Mouse (Mus musculus) layer of hippocampus, postnatal 14 days (tissue): ENCODE data around the gene Arhgef3. TPM values are rescaled to one million over a fixed set of nuclear protein-coding genes. Genes with fewer than 3 reads are reported as not detected.

Experiments used
- DNase-seq, 2 experiments: peaks; one replicate each; pipeline ENCODE4 v3.0.0; 2021 to 2022; ENCODE audit warnings: low spot score in 2 of 2, mixed read lengths in 1 of 2
- total RNA-seq, 2 experiments: library from RNA; stranded (reverse); gene quantifications; 2 replicates each; pipeline ENCODE4 v1.2.3; 2021

The Arhgef3 gene
- total RNA-seq, 2 experiments from 2014 or later = 53.9 to 55.8 TPM

DNA sequence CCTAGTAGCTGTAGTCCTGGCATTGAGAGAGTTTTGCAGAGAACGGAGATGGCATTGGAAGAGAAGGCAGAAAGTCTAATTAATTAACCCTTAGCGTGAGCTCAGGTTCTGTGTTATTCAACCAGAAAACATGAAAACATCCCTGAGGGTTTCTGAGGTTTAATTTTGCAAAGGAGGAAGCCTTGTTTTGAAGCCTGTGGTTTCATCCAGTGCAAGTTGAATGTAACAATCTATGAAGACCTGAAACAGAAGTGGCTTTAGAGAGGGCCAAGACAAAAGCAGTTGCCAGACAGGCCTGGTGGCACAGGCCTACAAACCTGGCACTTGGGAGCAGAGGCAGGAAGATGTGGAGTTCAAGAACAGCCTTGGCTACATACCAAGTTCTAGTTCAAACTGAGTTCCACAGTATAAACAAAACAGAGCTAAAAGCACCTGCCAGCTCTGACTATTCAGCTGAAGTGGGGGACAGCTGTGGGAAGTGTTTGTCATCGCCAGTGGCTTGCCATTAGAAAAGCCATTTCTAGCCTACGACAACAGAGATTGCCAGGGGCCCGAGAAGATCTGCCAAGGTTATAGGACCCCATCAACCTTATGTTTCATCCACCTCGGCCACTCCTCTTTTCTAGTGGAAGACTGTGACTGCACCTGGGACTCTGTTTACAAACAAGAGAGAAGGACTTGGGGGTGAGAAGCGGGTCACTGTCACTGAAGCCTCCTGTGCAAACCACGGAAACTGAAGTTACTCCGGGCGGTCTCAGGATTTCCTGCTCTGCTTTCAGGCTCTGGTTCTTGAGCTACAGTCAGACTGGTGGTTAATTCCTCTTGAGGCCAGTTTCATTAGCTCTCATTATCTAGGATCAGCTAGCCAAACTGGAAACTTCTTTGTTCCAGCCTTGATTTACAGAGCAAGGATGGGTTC is 287.9 kb downstream of the Arhgef3 start:
- DNase-seq = no peak

- DNase-seq = no peak
Measured at GRCm38 (mm10) chr14:27405452-27405851, 290.8 kb downstream of the Arhgef3 start.

GRCm38 (mm10) chr14:27405947-27406346 is 291.2 kb downstream of the Arhgef3 start:
- DNase-seq = no peak

GRCm38 (mm10) chr14:27408240-27408639 is 293.5 kb downstream of the Arhgef3 start:
- no peak for DNase-seq

DNA sequence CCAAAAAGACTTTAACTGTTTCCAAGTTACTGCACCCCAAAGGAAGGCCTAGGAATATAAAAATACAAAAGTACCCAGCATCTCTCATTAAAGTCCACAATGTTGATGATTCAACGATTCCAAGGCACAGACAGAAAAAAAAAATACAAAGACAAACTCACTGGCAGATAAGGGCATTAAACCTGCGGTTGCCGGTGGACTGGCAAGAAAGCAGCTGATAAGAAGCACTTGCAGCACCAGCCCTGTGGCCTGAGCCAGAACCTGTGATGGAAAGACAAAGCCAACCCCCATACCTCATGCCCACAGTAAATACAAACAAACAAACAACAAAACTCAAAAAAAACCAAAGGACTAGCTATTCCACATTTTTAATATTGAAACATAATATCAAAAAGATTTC is 295.0 kb downstream of the Arhgef3 start:
- DNase-seq = no peak

- no peak for DNase-seq
Measured at GRCm38 (mm10) chr14:27411492-27411891, 296.8 kb downstream of the Arhgef3 start.

DNA sequence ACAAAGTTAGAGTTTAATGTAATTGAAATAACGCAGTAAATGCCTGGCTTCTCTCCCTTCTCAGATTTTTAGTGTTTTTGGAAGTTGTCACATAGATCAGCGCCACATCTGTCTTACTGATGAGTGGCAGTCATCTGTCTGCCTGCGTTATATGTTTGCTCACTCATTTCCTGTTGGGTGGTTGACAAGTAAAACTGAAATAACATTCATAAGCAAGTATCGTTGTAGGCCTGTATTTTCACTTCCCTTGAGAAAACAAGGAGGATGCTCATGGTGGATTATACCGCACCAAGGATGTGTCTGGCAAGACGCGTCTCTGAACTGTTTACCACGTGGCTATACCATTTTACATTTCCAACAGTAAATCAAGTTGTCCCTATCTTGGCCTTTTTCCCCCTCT is 298.0 kb downstream of the Arhgef3 start:
- no peak for DNase-seq

- DNase-seq = peak in 1 of 2 experiments; percentile 26
Measured at GRCm38 (mm10) chr14:27413961-27414360, 299.3 kb downstream of the Arhgef3 start.

DNA sequence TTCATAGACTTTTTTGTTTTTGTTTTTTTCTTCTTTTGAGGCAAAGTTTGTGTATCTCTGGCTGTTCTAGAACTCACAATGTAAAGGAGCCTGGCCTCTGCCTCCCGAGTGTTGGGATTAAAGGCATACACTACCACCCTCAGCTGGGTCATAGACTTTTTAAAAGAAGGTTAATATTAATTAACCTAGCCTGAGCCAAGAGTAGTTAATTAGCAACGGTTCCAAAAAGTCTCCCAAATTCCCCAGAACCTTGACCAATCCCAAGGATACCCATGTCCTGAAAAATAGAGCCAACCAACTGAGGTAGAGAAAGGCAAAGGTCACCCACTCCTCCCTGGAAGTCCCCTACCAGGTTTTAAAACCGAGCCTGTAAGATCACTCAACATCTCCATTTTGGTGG is 306.1 kb downstream of the Arhgef3 start:
- no peak for DNase-seq

DNA sequence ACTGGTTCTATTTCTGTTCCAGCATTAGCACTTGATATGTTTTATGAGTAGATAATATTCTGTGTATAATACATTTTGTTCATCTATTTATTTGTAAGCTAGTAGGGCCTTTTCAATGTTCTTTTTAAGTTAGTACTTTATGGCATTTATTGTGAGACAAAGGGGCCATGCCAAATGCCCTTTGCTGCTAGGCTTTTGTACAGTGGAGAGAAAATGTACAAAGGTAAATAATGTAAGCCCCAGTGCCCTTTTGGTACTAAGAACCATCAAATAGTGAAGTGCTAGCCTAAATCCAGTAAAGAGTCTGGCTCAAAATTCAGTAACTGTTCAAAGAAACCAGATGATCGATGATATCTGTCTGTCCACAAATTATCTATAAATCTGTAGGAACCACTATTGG is 307.6 kb downstream of the Arhgef3 start:
- no peak for DNase-seq

GRCm38 (mm10) chr14:27428573-27428972 is 313.9 kb downstream of the Arhgef3 start, which contains the start of gene Fam208a:
TSS of gene Fam208a (plus strand) at chr14:27428834.
- DNase-seq = peak; percentile 92

- DNase-seq = peak; percentile 82 to 85
Measured at GRCm38 (mm10) chr14:27428973-27429711, 314.4 kb downstream of the Arhgef3 start.

GRCm38 (mm10) chr14:27430280-27430679 is 315.6 kb downstream of the Arhgef3 start:
- no peak for DNase-seq

DNA sequence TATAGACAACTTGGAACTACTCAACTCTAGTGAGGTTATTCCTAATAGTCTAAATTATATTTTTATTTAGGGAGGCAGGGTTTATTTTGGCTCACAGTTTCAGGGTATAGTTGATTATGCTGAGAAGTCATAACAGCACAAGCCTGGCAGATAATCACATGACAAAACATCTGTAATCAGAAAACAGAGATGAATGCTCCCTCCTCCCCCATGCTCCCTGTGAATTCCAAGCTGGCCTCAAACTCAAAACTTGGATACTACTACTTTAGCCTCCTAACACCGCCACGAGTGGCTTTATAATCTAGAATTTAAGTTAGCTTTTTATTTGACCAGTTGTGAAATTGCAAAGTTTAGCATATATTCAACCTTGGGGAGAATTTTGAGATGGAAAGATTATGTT is 317.4 kb downstream of the Arhgef3 start:
- no peak for DNase-seq

GRCm38 (mm10) chr14:27436116-27436515 is 321.4 kb downstream of the Arhgef3 start:
- DNase-seq = no peak

DNA sequence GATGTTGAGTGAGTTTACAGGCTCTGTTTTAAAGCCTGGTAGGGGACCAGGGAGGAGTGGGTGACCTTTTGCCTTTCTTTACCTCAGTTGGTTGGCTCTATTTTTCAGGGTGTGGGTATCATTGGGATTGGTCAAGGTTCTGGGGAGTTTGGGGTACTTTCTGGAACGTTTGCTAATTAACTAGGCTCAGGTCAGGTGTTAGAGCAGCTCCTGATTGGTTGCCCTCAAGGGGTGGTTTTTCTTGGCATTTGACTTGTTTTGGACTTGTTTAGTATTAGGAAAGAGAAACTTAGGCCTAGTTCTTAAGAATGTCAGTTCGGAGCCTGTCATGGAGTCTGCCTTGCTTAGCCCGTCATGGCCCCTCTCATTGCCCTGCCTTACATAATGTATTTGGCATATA is 322.1 kb downstream of the Arhgef3 start:
- DNase-seq = no peak

GRCm38 (mm10) chr14:27440921-27441320 is 326.2 kb downstream of the Arhgef3 start:
- no peak for DNase-seq

GRCm38 (mm10) chr14:27444851-27445281 is 330.2 kb downstream of the Arhgef3 start:
- DNase-seq = peak in 1 of 2 experiments; percentile 65

DNA sequence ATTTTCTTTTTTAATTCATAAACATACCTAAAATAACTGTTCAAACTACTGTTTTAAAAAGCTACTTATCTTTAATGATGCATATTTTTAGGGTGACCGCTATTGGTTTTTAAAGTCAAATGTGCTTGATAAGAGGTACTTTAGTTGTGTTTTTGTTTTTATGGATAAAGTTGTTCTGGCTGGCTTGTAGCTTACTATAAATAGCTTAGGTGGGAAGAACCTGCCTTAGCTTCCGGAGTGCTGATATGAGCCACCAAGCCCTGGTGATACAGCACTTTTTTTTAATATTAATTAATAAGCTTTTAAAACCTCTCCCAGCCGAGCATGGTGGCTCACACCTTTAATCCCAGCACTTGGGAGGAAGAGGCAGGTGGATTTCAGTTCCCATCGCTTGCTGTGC is 332.3 kb downstream of the Arhgef3 start:
- DNase-seq = no peak
